Mouse (Mus musculus) G1E (cell line): ENCODE measurements around the gene Camta1.

Source experiments
- CTCF ChIP-seq: IDR thresholded peaks from 2 replicates; pipeline ENCODE4 v1.5.1; 2012; ENCODE audit warnings: low read depth, low read length, inconsistent platforms, mixed read lengths
- GATA1 ChIP-seq: IDR thresholded peaks from 2 replicates; pipeline ENCODE4 v1.6.1; 2012; ENCODE audit warnings: borderline replicate concordance, low read length, inconsistent platforms, mixed read lengths
- POLR2AphosphoS5 ChIP-seq: IDR thresholded peaks from 2 replicates; pipeline ENCODE4 v1.6.1; 2012; ENCODE audit warnings: low read depth, low read length, inconsistent platforms; ENCODE audit not compliant: insufficient replicate concordance
- TAL1 ChIP-seq: conservative IDR thresholded peaks from 2 replicates; pipeline ENCODE4 v1.6.1; 2012; ENCODE audit warnings: low read depth, low read length, inconsistent platforms, mixed read lengths

DNA sequence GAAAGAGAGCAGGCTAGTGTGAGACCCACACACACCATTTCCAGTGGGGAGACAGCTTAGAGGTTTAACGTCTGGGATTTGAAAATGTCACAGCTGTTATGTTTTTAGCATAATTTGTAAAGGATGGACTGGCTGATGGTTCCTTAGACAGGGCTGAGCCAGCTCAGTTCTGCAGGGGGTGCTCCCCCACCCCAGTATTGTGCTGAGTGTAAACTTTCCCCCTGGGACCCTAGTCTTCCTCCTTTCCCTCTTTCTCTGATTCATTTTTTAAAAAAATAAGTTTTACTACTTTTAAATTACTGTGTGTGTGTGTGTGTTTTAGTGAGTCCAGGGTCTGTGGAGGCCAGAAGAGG, 904.6 kb downstream of the Camta1 start:
- no peak for TF ChIP-seq GATA1
- TF ChIP-seq POLR2AphosphoS5: no peak
- no peak for TF ChIP-seq CTCF
- TF ChIP-seq TAL1: no peak
